Mouse (Mus musculus): ENCODE results near the gene Prkcb.

Prkcb gene

GRCm38 (mm10) chr7:122613876-122614275 lies 325.3 kb downstream of the Prkcb start:
- no peak for DNase-seq

GRCm38 (mm10) chr7:122622125-122622774 lies 333.7 kb downstream of the Prkcb start:
- no peak for DNase-seq

- no peak for DNase-seq
Measured at GRCm38 (mm10) chr7:122623753-122624152, 335.2 kb downstream of the Prkcb start.

- no peak for DNase-seq
Measured at GRCm38 (mm10) chr7:122628050-122628449, 339.5 kb downstream of the Prkcb start.

- no peak for DNase-seq
Measured at GRCm38 (mm10) chr7:122630386-122630785, 341.8 kb downstream of the Prkcb start.

GRCm38 (mm10) chr7:122631151-122631550 lies 342.6 kb downstream of the Prkcb start:
- DNase-seq = no peak

- peak in 1 of 2 experiments; percentile 14 for DNase-seq
Measured at GRCm38 (mm10) chr7:122632946-122633345, 344.4 kb downstream of the Prkcb start.

GRCm38 (mm10) chr7:122633463-122633862 lies 344.9 kb downstream of the Prkcb start:
- DNase-seq = peak; percentile 9 to 61

- DNase-seq = no peak
Measured at GRCm38 (mm10) chr7:122643676-122644075, 355.1 kb downstream of the Prkcb start.

GRCm38 (mm10) chr7:122649306-122649705 lies 360.8 kb downstream of the Prkcb start:
- no peak for DNase-seq

- no peak for DNase-seq
Measured at GRCm38 (mm10) chr7:122652523-122652922, 364.0 kb downstream of the Prkcb start.

GRCm38 (mm10) chr7:122656671-122657070 lies 368.1 kb downstream of the Prkcb start:
- DNase-seq = no peak

- DNase-seq = no peak
Measured at GRCm38 (mm10) chr7:122657423-122658126, 369.0 kb downstream of the Prkcb start.

- DNase-seq = no peak
Measured at GRCm38 (mm10) chr7:122665311-122666049, 376.9 kb downstream of the Prkcb start.

GRCm38 (mm10) chr7:122667903-122668302 lies 379.4 kb downstream of the Prkcb start:
- DNase-seq = peak in 1 of 2 experiments; percentile 24

- no peak for DNase-seq
Measured at GRCm38 (mm10) chr7:122670442-122670872, 381.9 kb downstream of the Prkcb start, which contains the start of gene Cacng3. Cacng3 (plus strand) TSS chr7:122670492.

- peak; percentile 91 to 92 for DNase-seq
Measured at GRCm38 (mm10) chr7:122670873-122671641, 382.5 kb downstream of the Prkcb start.

GRCm38 (mm10) chr7:122672981-122673380 lies 384.4 kb downstream of the Prkcb start:
- DNase-seq = no peak

GRCm38 (mm10) chr7:122675207-122675606 lies 386.7 kb downstream of the Prkcb start:
- DNase-seq = no peak

All from lung, postnatal 4 days (tissue).